Mouse (Mus musculus): ENCODE measurements at regions not wholly inside any gene's neighbourhood (a gene's known extent, or its start where the extent isn't known, plus 50 kb on each side); places are given as distances from the start of the nearest gene placed in this dataset.

GRCm38 (mm10) chr19:52632501-52632900, 368.4 kb downstream of the Ins1 start:
- Histone ChIP-seq H3K4me3 (ENCODE audit: insufficient read depth, poor library complexity, severe bottlenecking) (no peak overlapping the region), H3K27me3 (ENCODE audit: control insufficient read depth, insufficient read depth, insufficient read length) (no peaks in the 10 kb centered on the region), H3K79me2 (ENCODE audit: control insufficient read depth, insufficient read depth) (no peaks in the 10 kb centered on the region), H3K36me3 (ENCODE audit: control insufficient read depth, insufficient read depth) (no peaks in the 10 kb centered on the region), H3ac (ENCODE audit: control insufficient read depth, insufficient read length, low read depth) (no peak overlapping the region), H3K79me3 (ENCODE audit: low read depth) (no peaks in the 10 kb centered on the region)
- TF ChIP-seq CEBPB (IDR thresholded peaks at IDR 0.05; ENCODE audit: low read depth) = peak; percentile 37
- no peak for TF ChIP-seq FOSL1 (IDR thresholded peaks at IDR 0.05; ENCODE audit: insufficient read depth, low read length, poor library complexity, severe bottlenecking)

GRCm38 (mm10) chr19:52624310-52624709, 360.2 kb downstream of the Ins1 start:
- Histone ChIP-seq H3K4me3 (ENCODE audit: insufficient read depth, poor library complexity, severe bottlenecking) (no peak overlapping the region), H3ac (ENCODE audit: control insufficient read depth, insufficient read length, low read depth) (no peak overlapping the region), H3K27me3 (ENCODE audit: control insufficient read depth, insufficient read depth, insufficient read length) (no peaks in the 10 kb centered on the region), H3K36me3 (ENCODE audit: control insufficient read depth, insufficient read depth) (no peaks in the 10 kb centered on the region), H3K79me3 (ENCODE audit: low read depth) (no peaks in the 10 kb centered on the region), H3K79me2 (ENCODE audit: control insufficient read depth, insufficient read depth) (no peaks in the 10 kb centered on the region)
- no peak for TF ChIP-seq MYOD1 (IDR thresholded peaks at IDR 0.05; ENCODE audit: control insufficient read depth, insufficient read length, low read depth)
- no peak for TF ChIP-seq MYOG (IDR thresholded peaks at IDR 0.05; ENCODE audit: control insufficient read depth, extremely low read depth, insufficient read length)
- no peak for TF ChIP-seq MAX (IDR thresholded peaks at IDR 0.05)
- TF ChIP-seq CEBPB (IDR thresholded peaks at IDR 0.05; ENCODE audit: low read depth) = no peak
- no peak for TF ChIP-seq USF1 (IDR thresholded peaks at IDR 0.05; ENCODE audit: low read depth)
- TF ChIP-seq FOSL1 (IDR thresholded peaks at IDR 0.05; ENCODE audit: insufficient read depth, low read length, poor library complexity, severe bottlenecking) = no peak

GRCm38 (mm10) chr19:52623496-52623895, 359.4 kb downstream of the Ins1 start:
- TF ChIP-seq CEBPB (IDR thresholded peaks at IDR 0.05; ENCODE audit: low read depth) (no peak), MYOG (IDR thresholded peaks at IDR 0.05; ENCODE audit: control insufficient read depth, extremely low read depth, insufficient read length) (no peak), MAX (IDR thresholded peaks at IDR 0.05) (no peak), FOSL1 (IDR thresholded peaks at IDR 0.05; ENCODE audit: insufficient read depth, low read length, poor library complexity, severe bottlenecking) (no peak), USF1 (IDR thresholded peaks at IDR 0.05; ENCODE audit: low read depth) (no peak)

GRCm38 (mm10) chr19:52613353-52613752, 349.3 kb downstream of the Ins1 start:
- Histone ChIP-seq H3K79me2 (ENCODE audit: control insufficient read depth, insufficient read depth) (no peaks in the 10 kb centered on the region), H3K79me3 (ENCODE audit: low read depth) (no peaks in the 10 kb centered on the region), H3K36me3 (ENCODE audit: control insufficient read depth, insufficient read depth) (no peaks in the 10 kb centered on the region), H3K27me3 (ENCODE audit: control insufficient read depth, insufficient read depth, insufficient read length) (no peaks in the 10 kb centered on the region), H3K4me3 (ENCODE audit: insufficient read depth, poor library complexity, severe bottlenecking) (no peak overlapping the region), H3ac (ENCODE audit: control insufficient read depth, insufficient read length, low read depth) (no peak overlapping the region)
- no peak for TF ChIP-seq CTCF (IDR thresholded peaks at IDR 0.05; ENCODE audit: control insufficient read depth, insufficient read depth, insufficient read length)
- no peak for TF ChIP-seq MYOD1 (IDR thresholded peaks at IDR 0.05; ENCODE audit: control insufficient read depth, insufficient read length, low read depth)
- TF ChIP-seq USF1 (IDR thresholded peaks at IDR 0.05; ENCODE audit: low read depth) = no peak
- no peak for TF ChIP-seq MYOG (IDR thresholded peaks at IDR 0.05; ENCODE audit: control insufficient read depth, extremely low read depth, insufficient read length)
- no peak for TF ChIP-seq CEBPB (IDR thresholded peaks at IDR 0.05; ENCODE audit: low read depth)
- no peak for TF ChIP-seq MAX (IDR thresholded peaks at IDR 0.05)
- no peak for TF ChIP-seq FOSL1 (IDR thresholded peaks at IDR 0.05; ENCODE audit: insufficient read depth, low read length, poor library complexity, severe bottlenecking)

More at GRCm38 (mm10) chr19:52623496-52623895, 359.4 kb downstream of the Ins1 start:
- Histone ChIP-seq H3K79me2 (ENCODE audit: control insufficient read depth, insufficient read depth) (no peaks in the 10 kb centered on the region), H3K27me3 (ENCODE audit: control insufficient read depth, insufficient read depth, insufficient read length) (no peaks in the 10 kb centered on the region), H3K4me3 (ENCODE audit: insufficient read depth, poor library complexity, severe bottlenecking) (no peak overlapping the region), H3K79me3 (ENCODE audit: low read depth) (no peaks in the 10 kb centered on the region), H3ac (ENCODE audit: control insufficient read depth, insufficient read length, low read depth) (no peak overlapping the region), H3K36me3 (ENCODE audit: control insufficient read depth, insufficient read depth) (no peaks in the 10 kb centered on the region)

- Histone ChIP-seq H3K36me3 (ENCODE audit: control insufficient read depth, insufficient read depth) (no peaks in the 10 kb centered on the region), H3K79me2 (ENCODE audit: control insufficient read depth, insufficient read depth) (no peaks in the 10 kb centered on the region), H3ac (ENCODE audit: control insufficient read depth, insufficient read length, low read depth) (no peak overlapping the region), H3K4me3 (ENCODE audit: insufficient read depth, poor library complexity, severe bottlenecking) (no peak overlapping the region), H3K27me3 (ENCODE audit: control insufficient read depth, insufficient read depth, insufficient read length) (no peaks in the 10 kb centered on the region), H3K79me3 (ENCODE audit: low read depth) (no peaks in the 10 kb centered on the region)
- no peak for TF ChIP-seq MYOD1 (IDR thresholded peaks at IDR 0.05; ENCODE audit: control insufficient read depth, insufficient read length, low read depth)
- TF ChIP-seq USF1 (IDR thresholded peaks at IDR 0.05; ENCODE audit: low read depth) = no peak
- TF ChIP-seq CTCF (IDR thresholded peaks at IDR 0.05; ENCODE audit: control insufficient read depth, insufficient read depth, insufficient read length) = no peak
- TF ChIP-seq MAX (IDR thresholded peaks at IDR 0.05) = no peak
- no peak for TF ChIP-seq FOSL1 (IDR thresholded peaks at IDR 0.05; ENCODE audit: insufficient read depth, low read length, poor library complexity, severe bottlenecking)
- TF ChIP-seq CEBPB (IDR thresholded peaks at IDR 0.05; ENCODE audit: low read depth) = no peak
- TF ChIP-seq MYOG (IDR thresholded peaks at IDR 0.05; ENCODE audit: control insufficient read depth, extremely low read depth, insufficient read length) = no peak
Observed at GRCm38 (mm10) chr19:52606859-52607258, 342.8 kb downstream of the Ins1 start.

- Histone ChIP-seq H3K4me3 (ENCODE audit: insufficient read depth, poor library complexity, severe bottlenecking) (no peak overlapping the region), H3K36me3 (ENCODE audit: control insufficient read depth, insufficient read depth) (no peaks in the 10 kb centered on the region), H3K79me3 (ENCODE audit: low read depth) (no peaks in the 10 kb centered on the region), H3K79me2 (ENCODE audit: control insufficient read depth, insufficient read depth) (no peaks in the 10 kb centered on the region), H3K27me3 (ENCODE audit: control insufficient read depth, insufficient read depth, insufficient read length) (no peaks in the 10 kb centered on the region), H3ac (ENCODE audit: control insufficient read depth, insufficient read length, low read depth) (no peak overlapping the region)
- no peak for TF ChIP-seq FOSL1 (IDR thresholded peaks at IDR 0.05; ENCODE audit: insufficient read depth, low read length, poor library complexity, severe bottlenecking)
- TF ChIP-seq MYOG (IDR thresholded peaks at IDR 0.05; ENCODE audit: control insufficient read depth, extremely low read depth, insufficient read length) = no peak
- no peak for TF ChIP-seq CTCF (IDR thresholded peaks at IDR 0.05; ENCODE audit: control insufficient read depth, insufficient read depth, insufficient read length)
- no peak for TF ChIP-seq CEBPB (IDR thresholded peaks at IDR 0.05; ENCODE audit: low read depth)
- TF ChIP-seq MYOD1 (IDR thresholded peaks at IDR 0.05; ENCODE audit: control insufficient read depth, insufficient read length, low read depth) = no peak
Observed at GRCm38 (mm10) chr19:52600410-52600809, 336.3 kb downstream of the Ins1 start.

All from C2C12 (cell line).